Mouse (Mus musculus): ENCODE results near the gene Pnldc1. TPM values are rescaled to one million over a fixed set of nuclear protein-coding genes. Genes with fewer than 3 reads are reported as not detected.
A peak's percentile ranks its signal among the peaks of the same experiment; 100 is the strongest.
"Not testable (repeated sequence)": the region's sequence is repeated elsewhere in the genome, so short reads cannot be mapped to it uniquely, and the experiment has no call there.

Gene Pnldc1
- total RNA-seq, 2 experiments from 2014 or later: 1.9 to 3.2 TPM

GRCm38 (mm10) chr17:12910391-12910790, 361 bp upstream of the Pnldc1 start:
- no peak for DNase-seq

DNA sequence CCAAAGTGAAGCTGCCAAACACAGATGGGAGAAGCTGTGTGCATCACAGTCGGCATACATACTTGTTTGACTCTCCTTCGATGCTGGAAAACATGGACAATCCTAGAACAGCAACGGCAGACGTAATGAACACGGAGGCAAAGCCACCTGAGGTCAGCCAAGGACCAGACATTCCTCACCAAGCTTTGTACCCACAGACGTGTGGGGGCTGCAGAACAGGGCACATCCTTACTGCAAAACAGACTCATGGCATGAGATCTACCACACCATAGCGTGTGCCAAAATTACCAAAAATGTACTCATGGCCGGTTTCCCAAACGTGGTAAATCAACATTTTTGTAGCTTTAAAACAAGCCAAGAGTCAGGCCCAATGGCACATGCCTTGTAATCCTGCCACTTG, 3.6 kb downstream of the Pnldc1 start:
- no peak for DNase-seq

- DNase-seq: no peak
Observed at GRCm38 (mm10) chr17:12905810-12906209, 4.2 kb downstream of the Pnldc1 start.

GRCm38 (mm10) chr17:12904349-12904748, 5.7 kb downstream of the Pnldc1 start:
- no peak for DNase-seq

GRCm38 (mm10) chr17:12903372-12904333, 6.4 kb downstream of the Pnldc1 start:
- no peak for DNase-seq

DNA sequence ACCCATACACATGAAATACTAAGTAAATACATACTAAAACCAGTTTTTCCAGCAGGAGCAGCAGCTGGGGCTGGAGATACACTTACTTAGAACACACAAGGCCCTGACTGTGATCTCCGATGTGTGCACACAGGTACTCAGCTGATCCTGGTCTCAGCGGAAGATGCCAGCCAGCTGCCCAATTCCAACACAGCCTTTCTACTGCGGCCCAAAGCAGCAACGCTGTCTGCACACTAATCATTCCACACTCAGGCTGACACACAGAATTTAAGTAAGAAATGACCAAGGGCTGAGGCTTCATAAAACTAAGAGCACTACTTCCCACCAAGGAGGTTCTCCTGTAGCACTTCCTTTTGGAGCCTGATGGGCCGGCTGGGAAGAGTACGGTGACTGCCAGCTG, 7.7 kb downstream of the Pnldc1 start:
- no peak for DNase-seq

GRCm38 (mm10) chr17:12898607-12899006, 11.4 kb downstream of the Pnldc1 start:
- not testable (repeated sequence) for DNase-seq

- no peak for DNase-seq
Observed at GRCm38 (mm10) chr17:12897674-12898073, 12.4 kb downstream of the Pnldc1 start.

- DNase-seq: no peak
Observed at GRCm38 (mm10) chr17:12892033-12892432, 18.0 kb downstream of the Pnldc1 start.

DNA sequence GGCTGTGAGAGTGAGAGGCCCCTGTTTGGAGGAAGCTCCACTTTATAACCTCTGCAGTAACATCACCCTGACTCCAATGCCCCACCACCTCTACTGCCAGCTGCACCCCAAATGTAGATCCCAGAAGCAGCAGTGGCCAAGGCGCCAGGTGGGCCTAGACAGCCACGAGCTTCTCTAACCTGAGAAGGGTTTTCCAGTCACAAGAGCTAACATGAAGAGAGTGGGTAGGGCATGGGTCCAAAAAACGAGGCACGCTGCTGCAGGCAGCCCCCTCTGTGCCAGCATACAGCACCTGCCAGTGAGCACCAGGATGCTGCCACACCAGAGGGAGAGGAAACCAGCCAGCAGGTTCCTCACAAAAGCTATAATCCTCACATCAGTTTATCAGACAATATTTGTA, 19.0 kb downstream of the Pnldc1 start:
- DNase-seq: no peak

GRCm38 (mm10) chr17:12887021-12887775, 22.8 kb downstream of the Pnldc1 start:
- DNase-seq: peak in 1 of 2 experiments; percentile 20

DNA sequence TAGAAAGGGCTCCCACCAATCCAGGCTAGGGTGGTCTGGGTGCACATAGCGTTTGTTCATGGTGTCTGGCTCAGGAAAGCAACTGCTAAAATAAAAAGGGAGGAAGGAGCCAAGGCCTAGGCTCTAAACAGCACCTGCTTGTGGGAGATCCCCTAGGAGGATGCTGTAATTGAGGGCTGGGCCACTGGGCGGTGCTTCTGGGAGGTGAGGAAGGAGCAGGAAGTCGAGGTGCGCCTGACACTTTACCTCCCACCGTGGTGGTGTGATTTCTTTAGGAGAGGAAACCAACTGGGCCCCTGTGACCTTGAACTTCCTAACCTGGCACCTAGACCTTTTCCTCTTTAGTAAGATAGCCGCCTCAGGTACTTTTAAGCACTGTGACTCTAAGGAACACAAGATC, 23.4 kb downstream of the Pnldc1 start:
- DNase-seq: no peak

GRCm38 (mm10) chr17:12881216-12881615, 28.8 kb downstream of the Pnldc1 start:
- DNase-seq: no peak

DNA sequence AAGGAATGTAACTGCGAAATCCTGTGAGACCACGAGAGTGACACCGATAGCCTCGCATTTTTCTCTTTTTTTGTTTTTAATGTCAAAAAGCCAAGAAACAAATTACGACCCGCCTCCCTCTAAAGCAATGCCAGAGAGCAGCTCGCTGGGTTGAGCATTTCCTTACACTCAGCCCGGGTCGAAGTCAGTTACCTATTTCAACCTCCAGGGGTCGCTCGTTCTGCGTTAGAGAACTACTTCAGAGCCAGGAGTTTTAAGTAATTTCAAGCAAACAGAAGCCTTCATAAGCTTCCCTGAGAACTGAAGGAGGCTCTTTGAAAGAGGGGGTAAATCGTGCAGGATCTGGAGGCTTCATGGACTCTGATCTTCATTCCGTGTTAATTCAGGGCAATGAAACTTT, 29.9 kb downstream of the Pnldc1 start:
- peak; percentile 78 to 81 for DNase-seq

- no peak for DNase-seq
Observed at GRCm38 (mm10) chr17:12875734-12876133, 34.3 kb downstream of the Pnldc1 start, which contains the start of gene Mrgprh. Gene Mrgprh, plus strand, starts transcription at chr17:12876034.

DNA sequence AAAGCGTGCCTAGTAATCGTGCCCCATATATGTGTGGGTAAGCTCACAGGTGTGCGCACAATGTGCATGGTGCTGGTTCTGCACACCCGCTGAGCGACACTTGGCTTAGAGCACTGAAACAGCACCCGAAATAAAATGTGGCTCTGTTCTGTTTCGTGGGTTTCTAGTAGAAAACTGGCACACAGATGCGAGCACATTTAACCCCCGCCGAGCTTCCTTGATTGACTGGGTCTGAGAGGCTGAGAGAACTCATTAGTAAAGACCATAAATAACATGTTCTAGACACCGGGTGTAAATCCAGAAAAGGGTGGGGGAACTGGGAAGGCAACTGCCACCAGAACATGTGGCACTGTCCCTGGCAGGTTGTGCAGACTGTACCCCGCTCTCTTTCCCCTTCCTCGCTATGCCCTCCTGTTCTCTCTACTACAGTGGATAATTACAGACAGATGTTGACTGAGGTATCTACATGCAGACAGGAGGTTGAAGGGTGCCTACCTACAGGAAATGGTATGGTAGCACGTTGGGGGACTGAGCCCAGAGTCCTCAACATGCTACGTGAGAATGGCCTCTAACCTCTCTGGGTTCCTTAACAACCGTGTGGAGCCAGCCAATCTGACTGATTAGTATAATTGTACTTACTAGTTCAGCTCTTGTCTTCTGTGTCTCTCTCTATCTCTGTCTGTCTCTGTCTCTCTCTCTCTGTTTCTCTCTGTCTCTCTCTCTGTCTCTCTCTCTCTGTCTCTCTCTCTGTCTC, 37.6 kb downstream of the Pnldc1 start:
- no peak for DNase-seq

DNA sequence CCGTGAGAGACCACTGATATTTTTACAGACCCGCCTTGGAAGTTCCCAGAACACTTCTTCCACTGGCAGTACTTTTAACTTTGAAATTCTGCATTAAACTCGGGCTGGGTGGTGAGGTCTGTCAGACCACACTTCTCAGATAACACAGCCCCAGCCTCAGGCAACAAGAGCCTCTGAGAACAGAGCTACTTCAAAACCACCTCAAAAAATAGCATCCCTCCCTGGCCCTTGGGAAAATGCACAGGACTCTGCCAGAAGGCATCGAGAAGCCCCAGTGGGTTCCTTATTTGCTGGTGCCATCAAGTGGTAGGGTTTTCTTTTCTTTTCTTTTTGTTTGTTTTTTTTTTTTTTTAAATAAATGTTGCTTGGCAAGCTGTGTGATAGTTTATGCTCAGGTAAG, 41.4 kb downstream of the Pnldc1 start:
- DNase-seq: no peak

DNA sequence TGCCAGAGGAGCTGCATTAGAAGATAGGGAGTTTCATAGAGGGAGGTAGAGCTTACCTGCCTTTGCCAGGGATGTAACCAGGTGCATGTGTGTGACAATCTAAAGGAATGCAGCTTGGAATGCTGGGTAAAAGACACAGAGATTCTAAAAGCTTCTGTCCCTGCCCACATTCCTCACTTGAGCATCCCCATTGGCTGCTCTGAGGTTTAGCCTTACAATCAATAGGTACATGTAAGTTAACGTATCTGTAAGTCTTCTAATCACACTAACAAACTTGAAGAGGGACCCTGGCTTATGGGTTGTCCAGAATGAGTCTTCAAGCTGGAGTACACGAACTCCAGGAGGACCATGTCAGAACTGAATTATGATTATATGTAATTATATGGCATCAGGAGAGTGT, 42.0 kb downstream of the Pnldc1 start, which contains the start of gene Mas1:
Mas1 (minus strand) TSS at position 101 of the 400 bp plus-strand sequence.
- no peak for DNase-seq

GRCm38 (mm10) chr17:12866853-12867252, 43.2 kb downstream of the Pnldc1 start:
- no peak for DNase-seq

DNA sequence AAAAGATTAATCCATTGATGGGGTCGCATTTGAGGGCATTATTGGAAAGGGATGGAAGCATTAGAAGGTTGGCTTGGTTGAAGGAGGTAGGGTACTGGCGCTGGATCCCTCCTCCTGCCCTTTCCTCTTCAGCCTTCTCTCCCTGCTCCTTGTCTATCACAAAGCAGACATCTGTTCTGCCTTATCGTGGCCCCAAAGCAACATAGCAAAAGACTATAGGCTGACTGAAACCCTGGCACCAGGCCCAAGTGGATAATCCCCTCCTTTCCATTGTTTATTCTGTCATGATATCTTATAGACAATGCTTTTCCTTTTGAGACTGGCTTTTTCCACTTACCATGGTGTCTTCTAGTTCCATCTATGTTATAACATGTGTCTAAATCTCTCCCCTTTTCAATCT, 44.6 kb downstream of the Pnldc1 start:
- no peak for DNase-seq

- no peak for DNase-seq
Observed at GRCm38 (mm10) chr17:12864111-12864510, 45.9 kb downstream of the Pnldc1 start.

- no peak for DNase-seq
Observed at GRCm38 (mm10) chr17:12859006-12859520, 51.0 kb downstream of the Pnldc1 start.

All from adrenal gland, postnatal 36 days (tissue).